Mouse (Mus musculus) lung, adult 2 months (tissue): ENCODE data around the gene Espn.

Experiments
- CTCF ChIP-seq: fragments of 200-500 bp; IDR thresholded peaks from 2 replicates; pipeline ENCODE4 v1.5.1; 2011; ENCODE audit warnings: mild to moderate bottlenecking, low read length, control low read depth; ENCODE audit not compliant: insufficient read depth
- POLR2A ChIP-seq: fragments of 200-500 bp; IDR thresholded peaks from 2 replicates; pipeline ENCODE4 v1.6.1; 2011; ENCODE audit warnings: low read depth, mild to moderate bottlenecking, control low read depth, low read length, borderline replicate concordance; ENCODE audit errors: extremely low read depth

DNA sequence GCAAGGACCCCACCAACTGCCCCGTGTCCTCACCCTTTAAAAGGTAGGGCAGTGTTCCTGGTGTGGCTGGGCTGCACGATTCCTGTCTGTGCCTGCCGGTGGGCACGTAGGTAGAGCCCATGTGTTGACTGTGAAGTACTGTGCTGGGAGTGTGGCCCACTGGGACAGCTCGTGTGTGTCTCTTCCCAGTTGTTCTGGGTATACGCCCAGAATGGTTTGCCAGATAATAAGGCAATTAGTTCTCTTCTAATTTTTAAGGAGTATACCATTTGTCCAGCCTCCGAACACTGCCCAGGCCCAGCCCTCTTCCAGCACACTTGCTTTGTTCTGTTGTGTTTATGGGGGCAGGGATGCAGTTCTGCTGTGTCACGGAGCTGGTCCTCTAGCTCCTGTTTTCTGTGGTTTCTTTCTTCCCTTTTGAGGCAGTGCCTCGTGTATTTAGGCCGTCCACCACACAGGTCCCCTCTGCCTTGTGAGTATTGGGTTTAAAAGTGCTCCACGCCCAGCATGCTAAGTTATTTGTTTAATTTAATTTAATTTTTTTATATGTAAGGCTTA is 38.0 kb upstream of the Espn start:
- TF ChIP-seq CTCF (no peak), POLR2A (no peak)
